Mouse (Mus musculus) heart, adult 11 months (tissue): ENCODE results near the gene Rora.

Source experiments
- DNase-seq: peaks from one replicate; pipeline ENCODE4 v3.0.0; 2022

Gene Rora

DNA sequence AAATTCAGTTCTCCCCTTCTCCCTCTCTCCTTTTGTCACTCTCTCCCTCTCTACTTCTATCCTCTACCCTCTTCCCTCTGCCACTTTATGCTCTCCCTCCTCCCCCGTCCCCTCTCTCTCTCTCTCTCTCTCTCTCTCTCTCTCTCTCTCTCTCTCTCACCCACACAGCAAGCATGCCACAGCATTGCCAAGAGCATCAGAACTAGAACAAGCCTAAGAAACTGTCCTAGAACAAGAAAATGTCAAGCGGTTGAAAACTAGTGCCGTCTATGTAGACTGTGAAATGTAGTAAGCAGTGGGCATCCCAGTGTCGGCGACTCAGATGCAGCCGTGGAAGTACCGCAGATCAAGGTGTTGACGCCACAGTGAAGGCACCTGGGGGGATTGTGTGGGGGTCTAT is 596.7 kb downstream of the Rora start:
- no peak for DNase-seq

- peak; percentile 66 for DNase-seq
Measured at GRCm38 (mm10) chr9:69258506-69258905, 604.9 kb downstream of the Rora start.

DNA sequence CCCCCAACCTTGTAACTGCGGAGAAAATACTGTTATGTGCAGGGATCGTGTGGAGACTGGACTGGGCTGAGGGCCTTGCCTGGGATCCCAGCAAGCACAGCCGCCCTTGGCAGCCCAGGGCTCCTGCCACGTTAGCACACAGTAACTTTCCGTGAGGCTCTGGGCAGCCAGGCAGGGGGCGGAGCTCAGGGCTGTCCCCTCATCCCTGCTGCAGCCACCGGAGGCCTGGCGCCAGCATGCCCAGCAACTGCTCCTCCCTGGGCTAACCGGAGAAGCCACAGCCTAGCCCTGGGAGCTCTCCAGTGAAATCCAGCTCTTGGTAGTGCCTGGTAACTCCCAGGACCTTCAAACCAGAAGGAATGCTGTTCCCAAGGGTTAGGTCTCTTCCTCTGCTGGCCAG is 605.8 kb downstream of the Rora start:
- DNase-seq = peak; percentile 98

DNA sequence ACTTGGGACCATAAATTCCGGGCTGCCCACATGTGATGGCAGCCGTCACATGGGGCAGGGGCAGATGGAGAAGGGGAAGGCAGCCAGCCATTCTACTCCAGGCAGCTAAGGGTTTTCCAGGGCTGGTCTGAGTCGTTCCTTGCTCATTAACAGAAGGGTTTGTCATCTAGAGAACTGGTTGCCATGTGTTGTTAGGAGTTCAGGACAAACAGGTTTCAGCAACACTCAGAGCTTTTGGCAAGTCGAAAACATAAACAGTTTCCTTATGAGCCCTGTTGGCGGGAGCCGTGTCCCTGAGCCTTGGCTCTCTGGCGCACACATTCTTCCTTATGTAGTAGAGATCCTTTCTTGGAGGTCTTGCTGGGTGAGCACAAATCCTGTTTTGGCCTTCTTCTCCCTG is 611.6 kb downstream of the Rora start:
- DNase-seq = peak; percentile 94

- DNase-seq = peak; percentile 68
Measured at GRCm38 (mm10) chr9:69270374-69270773, 616.8 kb downstream of the Rora start.

GRCm38 (mm10) chr9:69270931-69271330 is 617.3 kb downstream of the Rora start:
- peak; percentile 83 for DNase-seq

GRCm38 (mm10) chr9:69272884-69273283 is 619.3 kb downstream of the Rora start:
- DNase-seq = peak; percentile 88

- DNase-seq = peak; percentile 84
Measured at GRCm38 (mm10) chr9:69274766-69275485, 621.3 kb downstream of the Rora start.

DNA sequence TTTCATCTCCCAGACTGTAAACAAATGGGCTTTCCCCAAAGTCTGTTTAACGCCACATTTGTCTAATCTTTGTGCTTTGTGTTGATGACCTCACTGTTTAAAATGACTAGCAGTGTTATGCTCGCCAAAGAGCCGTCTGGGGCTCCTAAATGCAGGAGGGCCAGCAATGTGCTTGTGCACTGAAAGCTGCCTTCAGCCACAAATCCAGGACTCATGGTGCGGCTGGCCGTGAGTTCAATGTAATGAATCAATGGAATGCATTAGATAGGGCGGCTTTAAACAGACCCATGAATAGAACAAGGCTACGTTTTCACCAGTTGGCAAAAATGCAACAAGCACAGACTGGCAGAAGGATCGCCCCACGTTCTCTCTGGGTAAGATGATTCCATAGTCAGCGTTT is 623.7 kb downstream of the Rora start:
- DNase-seq = no peak

DNA sequence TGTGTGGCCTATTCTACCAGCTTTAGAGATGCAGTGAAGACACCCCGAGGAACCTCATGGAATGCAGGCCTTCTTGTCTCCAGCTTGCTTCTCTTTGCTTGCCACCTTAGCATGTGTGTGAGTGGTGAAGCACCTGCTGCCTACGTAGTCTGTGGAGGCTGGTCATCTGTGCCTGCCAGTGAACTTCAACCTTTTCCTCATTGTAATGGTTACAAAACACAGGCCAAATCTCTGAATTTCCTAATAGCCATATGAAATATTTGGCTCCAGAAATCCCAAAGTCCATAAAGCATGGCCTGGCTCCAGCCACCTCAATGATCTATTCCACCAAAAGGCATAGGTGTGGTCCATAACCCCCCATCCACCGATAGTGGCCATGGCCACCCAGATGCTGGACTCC is 631.4 kb downstream of the Rora start:
- DNase-seq = peak; percentile 45

DNA sequence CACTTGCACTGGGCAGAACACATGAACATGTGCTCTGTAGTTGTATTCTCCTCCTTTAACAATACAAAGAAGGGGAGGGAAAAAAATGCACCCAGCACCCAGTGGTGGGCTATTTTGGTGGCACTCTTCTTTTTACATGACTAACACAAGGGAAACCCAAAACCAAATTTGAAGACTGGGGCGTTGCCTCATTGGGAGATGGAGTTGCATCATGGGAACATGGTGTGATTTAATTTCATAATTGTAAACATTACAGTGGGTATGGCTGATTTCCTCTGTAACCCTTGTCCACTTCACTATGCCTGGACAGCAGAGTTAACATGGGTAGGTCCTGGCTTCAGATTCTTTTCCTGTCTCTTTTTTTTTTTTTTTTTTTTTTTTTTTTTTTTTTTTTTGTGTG is 634.5 kb downstream of the Rora start:
- peak; percentile 88 for DNase-seq

DNA sequence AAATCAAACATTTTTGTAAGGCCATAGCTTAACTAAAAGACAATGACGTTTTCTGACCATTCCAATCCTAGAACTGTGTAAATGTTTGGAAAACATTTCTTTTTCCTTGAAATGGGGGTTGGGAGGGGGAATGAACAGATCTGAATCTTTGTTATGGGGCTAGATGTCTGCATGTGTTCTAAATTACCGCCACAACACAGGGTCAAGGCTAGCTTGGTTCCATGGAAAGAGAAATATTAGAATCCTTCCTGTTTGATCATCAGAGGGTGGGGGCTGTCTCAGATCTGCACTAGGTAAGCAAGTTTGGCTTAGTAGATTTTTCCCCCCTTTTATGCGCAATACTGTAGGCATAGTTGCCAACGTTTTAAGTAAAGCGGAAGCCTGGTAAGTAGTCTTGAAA is 635.0 kb downstream of the Rora start:
- peak; percentile 54 for DNase-seq

DNA sequence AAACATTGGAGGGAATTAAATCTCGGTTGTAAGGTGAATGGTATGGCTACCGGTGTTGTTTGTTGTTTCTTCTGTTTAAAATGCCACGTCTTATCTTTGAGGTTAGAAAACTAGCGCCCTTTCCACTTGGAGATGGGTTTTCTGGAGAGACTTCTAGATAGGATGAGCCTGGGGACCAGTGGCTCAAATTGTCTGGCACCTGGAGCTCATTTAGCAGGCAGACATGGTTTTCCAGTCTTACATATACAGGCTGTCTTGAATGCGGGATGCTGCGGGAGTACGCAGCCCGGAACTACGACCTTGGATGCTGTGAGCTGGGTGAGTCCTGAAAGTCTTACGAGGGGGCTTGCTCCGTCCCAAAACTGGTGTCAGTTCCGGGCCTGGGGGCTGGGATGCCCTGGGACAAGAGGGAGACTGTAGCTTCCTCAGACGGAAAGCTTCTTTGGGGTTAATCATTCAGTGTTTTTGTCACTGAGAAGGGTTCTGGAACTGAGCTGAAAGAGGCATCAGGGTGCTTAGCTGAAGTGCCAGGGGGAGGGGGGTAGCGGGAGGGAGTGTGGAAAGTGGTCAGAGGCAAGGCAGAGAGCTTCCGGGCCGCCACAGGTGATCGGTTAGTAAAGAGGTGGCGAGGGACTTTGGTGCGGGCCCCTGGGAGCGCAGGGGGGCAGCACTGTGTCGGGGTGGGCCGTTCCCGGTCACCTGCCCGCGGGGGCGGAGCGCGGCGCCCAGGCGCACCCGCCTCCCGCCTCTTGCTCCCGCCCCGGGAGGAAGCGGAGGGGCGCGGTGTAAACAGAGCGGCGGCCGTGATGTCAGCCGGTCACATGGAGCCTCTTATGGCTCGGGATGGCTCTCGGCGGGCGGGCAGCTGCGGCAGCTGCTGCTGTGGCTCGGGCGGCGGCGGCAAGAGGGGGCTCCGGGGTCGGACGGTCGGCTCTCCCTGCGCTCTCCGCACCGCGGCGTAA is 635.8 kb downstream of the Rora start:
- DNase-seq = peak; percentile 99

DNA sequence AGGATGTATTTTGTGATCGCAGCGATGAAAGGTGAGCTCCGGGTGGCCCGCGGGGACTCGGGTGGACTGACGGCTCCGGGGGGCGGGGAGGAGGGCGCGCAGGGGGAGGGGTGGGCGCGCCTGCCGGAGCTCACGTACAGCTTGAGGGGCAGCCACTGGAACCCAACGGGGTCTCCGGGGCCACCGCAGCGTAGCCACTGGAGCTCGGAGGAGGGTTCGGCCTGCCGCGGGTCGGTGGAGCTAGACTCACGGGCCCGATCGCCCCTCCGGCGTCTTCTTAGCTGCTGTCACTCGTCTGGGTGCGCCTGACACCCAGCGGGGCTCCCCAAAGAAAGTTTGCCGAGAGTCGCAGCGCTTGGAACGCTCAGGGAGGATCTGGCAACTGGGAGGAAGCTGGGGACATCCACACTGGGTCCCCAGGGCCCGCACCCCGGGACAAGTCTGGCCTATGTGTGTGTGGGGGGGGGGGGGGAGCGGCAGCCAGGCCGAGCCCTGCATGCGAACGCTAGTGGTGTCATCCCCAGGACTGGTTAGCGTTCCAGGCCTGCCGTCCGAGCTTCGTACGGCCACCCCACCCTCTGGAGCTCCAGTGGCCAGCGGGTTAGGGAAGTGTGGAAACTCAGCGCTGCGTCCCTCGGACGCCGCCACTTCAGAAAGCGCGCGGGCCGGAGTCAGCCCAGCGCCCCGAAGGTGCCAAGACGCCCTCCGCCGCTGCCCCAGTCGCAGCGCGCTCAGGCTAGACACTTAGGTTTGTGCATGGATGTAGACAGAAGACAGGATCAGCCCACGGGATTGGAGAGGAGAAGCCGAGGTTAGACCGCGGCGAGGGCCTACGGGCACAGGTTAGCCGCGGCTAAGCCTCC is 636.7 kb downstream of the Rora start:
- peak; percentile 96 for DNase-seq

DNA sequence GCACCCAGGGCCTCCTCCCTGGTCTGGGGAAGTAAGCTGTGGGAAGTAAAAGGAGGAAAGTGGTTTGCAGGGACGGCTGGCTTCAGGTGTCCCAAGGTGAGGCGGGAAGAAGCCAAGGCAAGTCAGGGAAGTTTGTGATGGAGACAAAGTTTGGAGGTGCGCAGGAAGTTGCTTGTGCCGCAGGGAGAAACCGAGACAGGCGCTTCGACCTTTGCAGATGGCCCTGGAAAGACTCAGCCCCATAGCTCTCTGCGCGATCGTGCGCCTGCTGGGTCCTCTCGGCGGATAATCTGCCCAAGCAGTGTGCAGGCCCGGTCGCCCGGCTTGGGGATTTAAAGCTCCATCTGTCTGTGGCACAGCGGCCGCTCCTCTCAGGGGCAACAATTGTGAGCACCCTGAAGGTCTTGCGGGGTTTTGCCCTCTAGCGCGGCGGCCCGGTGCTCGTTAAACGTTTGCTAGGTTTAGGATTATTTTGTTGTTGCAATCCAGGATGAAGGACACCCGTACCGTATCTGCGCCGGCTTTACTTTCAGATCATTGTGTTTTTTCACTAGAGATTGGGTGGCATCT is 637.4 kb downstream of the Rora start:
- DNase-seq = peak; percentile 92

- peak; percentile 61 for DNase-seq
Measured at GRCm38 (mm10) chr9:69291451-69291850, 637.9 kb downstream of the Rora start.

GRCm38 (mm10) chr9:69292353-69292752 is 638.8 kb downstream of the Rora start:
- no peak for DNase-seq

DNA sequence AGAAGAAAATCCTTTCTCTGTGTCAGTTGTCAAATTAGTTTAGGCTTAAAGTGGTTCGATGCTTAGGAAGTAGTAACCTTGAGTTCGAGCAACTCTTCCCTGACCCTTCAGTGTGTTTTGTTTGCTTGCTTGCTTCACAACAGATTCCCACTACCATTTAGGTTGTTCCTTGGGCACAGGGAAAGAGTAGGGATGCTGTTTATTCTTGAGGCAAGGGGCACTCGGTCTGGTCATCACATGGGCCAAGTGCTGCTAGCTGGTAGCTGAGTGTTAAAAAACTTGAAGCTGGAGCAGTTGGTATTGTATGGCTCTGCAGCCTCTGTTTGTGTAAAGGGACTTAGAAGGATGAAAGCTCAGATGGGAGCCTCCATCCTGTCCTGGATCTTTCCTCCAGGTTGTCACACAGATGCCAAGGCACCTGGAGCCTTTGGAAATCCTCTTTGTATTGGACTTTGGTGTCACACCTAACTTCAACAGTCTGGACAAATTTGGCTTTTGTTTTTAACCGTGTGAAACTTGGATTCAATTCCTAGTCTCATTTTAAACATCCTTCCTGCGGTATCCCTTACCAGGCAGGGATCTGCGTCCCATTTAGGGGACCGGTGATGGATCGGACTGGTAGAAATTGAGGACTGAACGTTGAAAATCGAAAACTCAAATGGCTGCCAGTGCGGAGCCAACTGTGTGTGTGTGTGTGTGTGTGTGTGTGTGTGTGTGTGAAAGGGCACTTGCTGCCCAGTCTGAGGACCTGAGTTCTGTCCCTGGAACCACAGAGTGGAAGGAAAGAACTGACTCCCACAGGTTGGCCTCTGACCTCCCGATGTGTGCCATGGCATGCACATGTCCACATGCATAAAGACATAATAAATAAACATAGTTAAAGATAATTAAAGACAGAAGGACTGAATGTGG is 639.4 kb downstream of the Rora start:
- peak; percentile 83 for DNase-seq

DNA sequence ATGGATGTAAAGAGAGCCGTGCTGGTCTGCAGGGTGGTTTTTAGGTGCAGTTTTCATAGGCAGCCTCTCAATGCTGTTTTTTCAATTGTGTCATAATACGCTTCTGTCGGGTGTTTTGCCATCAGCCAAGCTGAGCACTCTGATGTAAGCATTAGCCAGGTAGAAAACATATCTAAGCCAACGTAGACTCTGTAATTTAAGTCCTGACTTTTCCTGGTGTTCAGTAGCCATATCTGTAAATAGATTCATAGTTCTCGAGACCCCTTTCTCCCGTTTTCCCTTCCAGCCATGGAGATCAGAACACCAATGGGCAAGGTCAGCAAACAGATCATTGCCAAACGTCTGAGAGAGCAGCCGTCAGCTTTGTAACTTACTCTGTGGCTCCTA is 640.1 kb downstream of the Rora start:
- DNase-seq = peak; percentile 73

DNA sequence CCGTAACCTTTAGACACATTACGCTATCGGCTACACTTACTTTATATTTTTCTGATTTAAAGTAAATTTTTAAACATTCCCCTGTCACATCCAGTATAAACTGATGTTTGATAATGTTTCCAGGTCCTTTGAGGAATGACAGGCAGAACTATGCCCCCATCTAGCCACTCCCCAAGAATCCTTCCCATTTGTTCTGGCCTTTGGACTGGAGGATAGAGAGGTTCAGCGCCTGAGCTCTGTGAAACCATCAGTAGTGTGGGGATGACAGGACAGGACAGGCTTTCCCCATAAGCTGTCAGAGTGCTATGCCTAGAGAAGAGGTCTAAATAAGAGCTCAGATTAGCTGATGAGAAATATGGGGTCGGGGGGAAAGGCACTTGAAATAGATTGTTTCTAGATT is 640.8 kb downstream of the Rora start:
- DNase-seq = peak; percentile 69

DNA sequence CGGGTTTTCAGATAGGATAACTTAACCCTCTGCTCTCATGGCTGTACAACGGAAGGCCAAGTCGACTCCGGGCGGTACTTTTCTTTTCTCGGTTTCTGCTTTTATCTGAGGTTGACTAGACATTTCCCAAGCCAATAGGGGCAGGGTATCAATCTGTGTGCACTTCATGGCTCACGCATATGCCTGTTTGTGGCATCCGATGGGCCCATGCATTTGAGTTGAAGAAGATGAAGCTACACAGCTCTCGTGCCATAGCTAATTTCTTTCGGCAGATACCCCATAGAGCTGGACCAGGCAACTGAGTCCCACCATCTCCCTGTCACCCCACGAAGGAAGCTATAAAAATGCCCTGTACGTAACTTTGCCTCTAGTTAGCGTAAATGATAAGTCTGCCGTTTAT is 641.3 kb downstream of the Rora start:
- DNase-seq = peak; percentile 80

GRCm38 (mm10) chr9:69295826-69296225 is 642.2 kb downstream of the Rora start:
- peak; percentile 54 for DNase-seq
